Mouse (Mus musculus) Patski (cell line): ENCODE results near the gene Ecel1. TPM values are rescaled to one million over a fixed set of nuclear protein-coding genes. Genes with fewer than 3 reads are reported as not detected.

Experiments
- ATAC-seq: fragments of 100-300 bp; one replicate; pipeline ENCODE4 v1.8.0; 2021
- CTCF ChIA-PET: fragments of 350-600 bp; sonication (Branson Sonifier 250); formaldehyde crosslinking; loops from one replicate; lab custom pipeline; 2022; ENCODE audit warnings: inconsistent platforms; lab: Charles Lee
- POLR2A ChIA-PET: fragments of 350-600 bp; sonication (Branson Sonifier 250); formaldehyde crosslinking; loops from one replicate; lab custom pipeline; 2022; ENCODE audit warnings: antibody characterized with exemption, inconsistent platforms; lab: Charles Lee
- DNase-seq: peaks from one replicate; pipeline ENCODE4 v3.0.0-alpha.2; 2011; ENCODE audit warnings: low read depth, low spot score
- H3K27me3 ChIP-seq: fragments of 371-371 bp; one replicate; pipeline ENCODE4 v1.5.1; 2021
- CTCF ChIP-seq: fragments of 100-300 bp; IDR thresholded peaks from one replicate; pipeline ENCODE4 v1.5.1; 2021
- in situ Hi-C: fragments of 300-500 bp; cut with MboI; formaldehyde crosslinking; loops from 3 replicates; pipeline ENCODE4 v1.11.1; 2018; ENCODE audit warnings: low pct_unique_long_range_greater_than_20kb, mixed read lengths
- polyA plus RNA-seq: library from polyadenylated mRNA; unstranded; gene quantifications from one replicate; pipeline ENCODE4 v1.2.3, GENCODE M21; 2021

The Ecel1 gene
- polyA plus RNA-seq, 1 experiment from 2014 or later, result 0.45 TPM

DNA sequence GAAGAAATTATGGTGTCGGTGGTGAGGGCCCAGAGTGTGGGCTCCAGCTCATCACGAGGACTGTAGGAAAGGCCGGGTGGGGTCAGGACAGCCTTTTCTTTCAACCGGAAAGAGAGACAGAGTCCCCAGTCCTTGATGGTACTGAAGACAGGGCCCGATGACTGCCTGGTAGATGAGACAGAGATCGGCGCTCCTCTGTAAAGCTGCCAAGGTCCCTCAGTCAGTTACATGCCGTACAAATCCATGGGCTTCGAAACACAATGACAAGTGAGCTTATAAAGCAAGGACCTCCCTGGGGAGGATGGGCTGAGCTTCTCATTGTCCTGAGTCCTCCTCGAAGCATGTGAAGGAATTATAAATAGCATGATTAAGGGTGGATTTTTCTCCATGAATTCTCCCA lies 13.2 kb downstream of the Ecel1 start:
- DNase-seq, result no peak

DNA sequence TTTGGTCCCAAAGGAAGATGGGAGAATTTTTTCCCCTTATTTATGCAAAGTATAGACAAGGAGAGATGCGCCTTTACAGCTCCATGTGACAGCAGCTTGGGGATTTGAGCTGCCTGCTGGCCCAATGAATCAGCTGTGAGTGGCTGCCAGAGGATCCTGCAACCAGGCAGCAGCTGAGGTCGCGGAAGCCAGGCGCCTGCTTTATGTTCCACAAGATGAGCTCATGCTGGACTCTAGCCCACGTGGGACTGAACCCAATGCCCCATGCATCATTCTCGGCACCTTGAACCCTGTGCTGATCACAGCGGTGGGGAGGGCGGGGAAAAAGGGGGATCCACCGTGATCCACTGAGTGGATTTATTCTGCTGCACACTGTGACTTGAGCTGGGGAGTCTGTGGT lies 13.9 kb downstream of the Ecel1 start:
- CTCF ChIA-PET, result interaction anchor here (0.7 to 1.1 kb wide), 4 partner anchors 10 to 61 kb away, joined by 3 to 4 read pairs (median 3); no protein-coding TSS in a partner anchor
- TF ChIP-seq CTCF, result no peak
- peak; percentile 71 for ATAC-seq
- POLR2A ChIA-PET, result no interaction called here
- DNase-seq, result peak; percentile 41
- in situ Hi-C loops, result no loop called here
- no peaks in the 10 kb centered on the region for H3K27me3 ChIP-seq

More for the DNA sequence above, 13.2 kb downstream of the Ecel1 start:
- CTCF ChIA-PET, result interaction anchor here (0.7 to 1.1 kb wide), 4 partner anchors 11 to 62 kb away, joined by 3 to 4 read pairs (median 3); no protein-coding TSS in a partner anchor
- TF ChIP-seq CTCF, result no peak
- POLR2A ChIA-PET, result no interaction called here
- ATAC-seq, result no peak
- in situ Hi-C loops, result no loop called here
- no peaks in the 10 kb centered on the region for H3K27me3 ChIP-seq

- no peaks in the 10 kb centered on the region for H3K27me3 ChIP-seq
- in situ Hi-C loops, result no loop called here
- POLR2A ChIA-PET, result no interaction called here
- ATAC-seq, result no peak
- DNase-seq, result no peak
- no peak for TF ChIP-seq CTCF
- CTCF ChIA-PET, result interaction anchor here (1.1 kb wide), 1 partner anchor 12 kb away, joined by 3 read pairs; no protein-coding TSS in a partner anchor
Observed at GRCm38 (mm10) chr1:87141550-87141949, 14.8 kb downstream of the Ecel1 start.

GRCm38 (mm10) chr1:87131803-87132202 lies 24.5 kb downstream of the Ecel1 start:
- in situ Hi-C loops, result no loop called here
- no peaks in the 10 kb centered on the region for H3K27me3 ChIP-seq
- DNase-seq (peak; percentile 68), ATAC-seq (peak; percentile 78)
- POLR2A ChIA-PET, result interaction anchor here (1.2 kb wide), 1 partner anchor 19 kb away, joined by 3 read pairs; no protein-coding TSS in a partner anchor
- no peak for TF ChIP-seq CTCF
- CTCF ChIA-PET, result interaction anchor here (1.6 kb wide), 1 partner anchor 11 kb away, joined by 4 read pairs; no protein-coding TSS in a partner anchor

DNA sequence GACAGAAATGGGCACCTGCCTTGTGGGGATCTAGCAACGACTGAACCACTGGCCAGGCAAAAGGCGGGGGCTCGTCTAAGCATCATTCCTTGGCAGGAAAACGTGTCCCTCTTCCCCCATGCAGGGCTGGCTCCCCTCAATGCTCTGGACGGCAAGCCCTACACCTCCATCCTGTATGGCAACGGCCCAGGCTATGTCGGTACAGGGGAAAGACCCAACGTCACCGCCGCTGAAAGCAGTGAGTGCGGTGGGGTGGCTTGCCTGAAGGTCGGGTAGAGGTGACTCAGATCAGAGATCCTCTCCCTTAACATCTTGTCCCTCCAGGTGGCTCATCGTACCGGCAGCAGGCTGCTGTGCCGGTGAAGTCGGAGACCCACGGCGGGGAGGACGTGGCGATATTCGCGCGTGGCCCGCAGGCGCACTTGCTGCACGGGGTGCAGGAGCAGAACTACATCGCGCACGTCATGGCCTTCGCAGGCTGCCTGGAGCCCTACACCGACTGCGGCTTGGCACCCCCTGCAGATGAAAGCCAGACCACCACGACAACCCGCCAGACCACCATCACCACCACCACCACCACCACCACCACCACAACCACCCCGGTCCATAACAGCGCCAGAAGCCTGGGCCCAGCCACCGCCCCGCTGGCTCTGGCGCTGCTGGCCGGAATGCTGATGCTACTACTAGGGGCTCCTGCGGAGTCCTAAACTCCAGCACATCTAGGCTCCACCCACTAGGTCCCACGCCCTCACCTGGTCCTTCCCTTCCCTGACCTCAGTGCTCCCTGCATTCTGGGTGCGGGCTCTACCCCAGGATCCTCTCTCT lies 28.9 kb downstream of the Ecel1 start:
- no peaks in the 10 kb centered on the region for H3K27me3 ChIP-seq
- ChIA-PET CTCF (interaction anchor here (0.9 kb wide), 1 partner anchor 18 kb away, joined by 3 read pairs; no protein-coding TSS in a partner anchor), POLR2A (no interaction called here)
- no peak for TF ChIP-seq CTCF
- ATAC-seq (no peak), DNase-seq (no peak)
- in situ Hi-C loops, result no loop called here

GRCm38 (mm10) chr1:87124673-87125072 lies 31.6 kb downstream of the Ecel1 start, which contains the start of gene Akp3:
Gene Akp3 (plus strand): TSS chr1:87124973.
- no peaks in the 10 kb centered on the region for H3K27me3 ChIP-seq
- no peak for TF ChIP-seq CTCF
- CTCF ChIA-PET, result no interaction called here
- POLR2A ChIA-PET, result no interaction called here
- DNase-seq (no peak), ATAC-seq (no peak)
- in situ Hi-C loops, result no loop called here

DNA sequence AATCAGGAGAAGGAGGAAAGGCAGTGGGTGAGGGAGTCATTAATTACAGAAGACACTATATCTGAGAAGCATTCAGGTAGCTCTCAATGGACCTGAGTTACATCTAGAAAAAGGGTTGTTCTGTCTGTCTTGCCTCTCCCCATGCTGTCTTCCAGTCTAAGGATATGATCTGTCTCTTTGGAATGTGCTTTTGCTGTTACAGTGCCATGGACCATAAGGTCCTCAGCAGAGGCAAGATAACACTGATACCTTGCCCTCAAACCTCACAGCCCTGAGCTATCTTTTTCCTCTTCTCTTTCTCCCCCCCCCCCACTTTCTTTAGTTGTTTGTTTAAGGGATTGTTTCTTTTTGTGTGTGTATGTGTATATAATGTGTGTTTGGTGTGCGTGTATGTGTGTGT lies 41.5 kb downstream of the Ecel1 start:
- no peak for TF ChIP-seq CTCF
- ChIA-PET CTCF (interaction anchor here (1.3 kb wide), 1 partner anchor 8 kb away, joined by 5 read pairs; no protein-coding TSS in a partner anchor), POLR2A (no interaction called here)
- DNase-seq (no peak), ATAC-seq (no peak)
- H3K27me3 ChIP-seq, result no peaks in the 10 kb centered on the region
- in situ Hi-C loops, result no loop called here

GRCm38 (mm10) chr1:87111719-87112354 lies 44.5 kb downstream of the Ecel1 start:
- no peaks in the 10 kb centered on the region for H3K27me3 ChIP-seq
- DNase-seq (no peak), ATAC-seq (no peak)
- TF ChIP-seq CTCF, result peak; percentile 51
- in situ Hi-C loops, result no loop called here
- ChIA-PET CTCF (interaction anchor here (1.1 kb wide), 1 partner anchor 18 kb away, joined by 3 read pairs; no protein-coding TSS in a partner anchor), POLR2A (no interaction called here)

GRCm38 (mm10) chr1:87108564-87108963 lies 47.8 kb downstream of the Ecel1 start:
- in situ Hi-C loops, result no loop called here
- ChIA-PET POLR2A (no interaction called here), CTCF (no interaction called here)
- DNase-seq (no peak), ATAC-seq (no peak)
- H3K27me3 ChIP-seq, result no peaks in the 10 kb centered on the region
- TF ChIP-seq CTCF, result no peak

DNA sequence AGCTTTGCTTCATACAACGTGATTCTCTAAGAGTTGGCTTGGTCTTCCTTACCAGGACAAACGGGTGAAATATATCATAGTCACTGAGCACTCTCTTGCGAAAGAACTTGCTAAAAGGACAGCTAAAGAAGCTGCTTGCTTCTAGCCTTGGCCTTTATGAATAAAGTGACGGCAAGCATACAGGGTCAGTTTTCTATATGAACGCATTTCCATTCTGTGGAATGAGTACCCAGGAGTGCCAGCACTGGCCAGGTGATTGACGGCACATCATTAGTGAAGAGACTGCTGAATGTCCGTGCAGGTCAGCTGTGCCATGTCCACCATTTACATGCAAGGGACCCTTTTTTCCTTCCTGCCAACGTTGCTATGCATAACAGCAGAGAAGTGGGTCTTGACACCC lies 49.8 kb downstream of the Ecel1 start:
- CTCF ChIA-PET, result no interaction called here
- in situ Hi-C loops, result no loop called here

More for the DNA sequence above, 49.8 kb downstream of the Ecel1 start:
- POLR2A ChIA-PET, result interaction anchor here (0.6 kb wide), 1 partner anchor 1335 kb away, joined by 3 read pairs; no protein-coding TSS in a partner anchor
- DNase-seq (no peak), ATAC-seq (no peak)
- H3K27me3 ChIP-seq, result no peaks in the 10 kb centered on the region
- no peak for TF ChIP-seq CTCF
